Mouse (Mus musculus) B cell, adult 2 months (primary cell): ENCODE data around the gene Zfp526.
A peak's percentile ranks its signal among the peaks of the same experiment; 100 is the strongest.

Source experiments
- DNase-seq, 2 experiments: peaks; one replicate each; pipeline ENCODE4 v3.0.0; 2022

The Zfp526 gene

GRCm38 (mm10) chr7:25269029-25269428, 47.8 kb downstream of the Zfp526 start:
- DNase-seq: peak in 1 of 2 experiments; percentile 30

GRCm38 (mm10) chr7:25269545-25270271, 48.5 kb downstream of the Zfp526 start:
- peak; percentile 48 to 49 for DNase-seq

- peak in 1 of 2 experiments; percentile 7 for DNase-seq
Observed at GRCm38 (mm10) chr7:25270652-25271633, 49.7 kb downstream of the Zfp526 start.

GRCm38 (mm10) chr7:25271651-25272444, 50.6 kb downstream of the Zfp526 start:
- DNase-seq: no peak

GRCm38 (mm10) chr7:25272445-25273258, 51.4 kb downstream of the Zfp526 start:
- DNase-seq: no peak

GRCm38 (mm10) chr7:25273259-25274241, 52.3 kb downstream of the Zfp526 start:
- no peak for DNase-seq

GRCm38 (mm10) chr7:25274571-25274970, 53.3 kb downstream of the Zfp526 start:
- no peak for DNase-seq

GRCm38 (mm10) chr7:25274996-25275395, 53.8 kb downstream of the Zfp526 start:
- no peak for DNase-seq

GRCm38 (mm10) chr7:25275555-25276298, 54.5 kb downstream of the Zfp526 start:
- no peak for DNase-seq
